Mouse (Mus musculus) kidney, embryonic 15.5 days (tissue): ENCODE measurements around the gene Kdm1a. TPM values are rescaled to one million over a fixed set of nuclear protein-coding genes. Genes with fewer than 3 reads are reported as not detected.

ENCODE experiments used
- ATAC-seq: fragments of 200-750 bp; cut with Nextera tagmentation; replicated peaks from 2 replicates; pipeline ENCODE4 v1.8.0; 2017; ENCODE audit warnings: moderate TSS enrichment; ENCODE audit not compliant: low FRiP score
- H3K27ac ChIP-seq: fragments of 300-500 bp; sonication (generic); 2 replicates; pipeline ENCODE4 v1.5.1; 2015; ENCODE audit warnings: mild to moderate bottlenecking, inconsistent platforms
- H3K27me3 ChIP-seq: fragments of 300-500 bp; sonication (generic); 2 replicates; pipeline ENCODE4 v1.6.1; 2015; ENCODE audit warnings: inconsistent platforms
- H3K36me3 ChIP-seq: fragments of 300-500 bp; sonication (generic); 2 replicates; pipeline ENCODE4 v1.6.1; 2015; ENCODE audit warnings: inconsistent platforms
- H3K4me1 ChIP-seq: fragments of 300-500 bp; sonication (generic); 2 replicates; pipeline ENCODE4 v1.6.1; 2015; ENCODE audit warnings: inconsistent platforms
- H3K4me2 ChIP-seq: fragments of 300-500 bp; sonication (generic); 2 replicates; pipeline ENCODE4 v1.6.1; 2015; ENCODE audit warnings: moderate library complexity, mild to moderate bottlenecking, inconsistent platforms
- H3K4me3 ChIP-seq: fragments of 300-500 bp; sonication (generic); replicated peaks from 2 replicates; pipeline ENCODE4 v1.5.1; 2015; ENCODE audit warnings: mild to moderate bottlenecking, inconsistent platforms
- H3K9ac ChIP-seq: fragments of 300-500 bp; sonication (generic); 2 replicates; pipeline ENCODE4 v1.6.1; 2015; ENCODE audit warnings: mild to moderate bottlenecking, inconsistent platforms
- H3K9me3 ChIP-seq: fragments of 300-500 bp; sonication (generic); replicated peaks from 2 replicates; pipeline ENCODE4 v1.6.1; 2016; ENCODE audit warnings: inconsistent platforms
- WGBS: fragments of 180-500 bp; shearing (Covaris S2); methylation state at CpG from one replicate; pipeline ENCODE4 v1.1.7; 2015; ENCODE audit warnings: mixed read lengths; 5-methylcytosine and 5-hydroxymethylcytosine counted together
- polyA plus RNA-seq: library from polyadenylated mRNA; unstranded; fragments of >200 nt; fragmentation: Nextera tagmentation; extraction: Ambion mirVana; gene quantifications from 2 replicates; pipeline ENCODE4 v1.2.1, GENCODE M21; 2015

The Kdm1a gene
- polyA plus RNA-seq, 1 experiment from 2014 or later, result 43.7 TPM

GRCm38 (mm10) chr4:136560270-136560991 is 42.1 kb downstream of the Kdm1a start:
- 85% methylated on average over 8 of the region's 8 CpGs for WGBS
- no peak overlapping the region for H3K27ac ChIP-seq
- H3K9ac ChIP-seq, result no peak overlapping the region
- no peak overlapping the region for H3K4me2 ChIP-seq
- no peak overlapping the region for H3K4me3 ChIP-seq
- H3K27me3 ChIP-seq, result no peaks in the 10 kb centered on the region
- ATAC-seq, result no peak
- no peaks in the 10 kb centered on the region for H3K9me3 ChIP-seq
- peaks cover 96% of the 10 kb centered on the region for H3K36me3 ChIP-seq
- H3K4me1 ChIP-seq, result no peaks in the 10 kb centered on the region

DNA sequence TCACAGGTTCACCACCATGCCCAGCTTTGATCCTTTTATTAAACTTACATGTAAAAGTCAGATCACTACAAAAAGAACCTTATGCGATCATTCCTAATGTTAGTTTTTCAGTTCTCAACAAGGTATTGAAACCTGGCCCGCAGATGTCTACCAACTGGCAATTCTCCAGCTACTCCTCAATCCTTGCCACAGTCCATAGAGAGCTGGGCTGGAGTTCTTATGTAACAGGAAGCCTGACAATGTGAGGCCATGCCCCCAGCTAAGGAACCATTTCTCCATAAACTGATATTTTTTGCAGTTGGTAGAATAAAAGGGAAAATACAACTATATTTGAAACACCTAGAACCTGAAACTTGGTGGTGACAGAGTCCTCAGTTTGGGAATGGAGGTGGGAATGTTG is 42.8 kb downstream of the Kdm1a start:
- H3K4me2 ChIP-seq, result no peak overlapping the region
- ATAC-seq, result no peak
- H3K4me3 ChIP-seq, result no peak overlapping the region
- no peak overlapping the region for H3K27ac ChIP-seq
- H3K4me1 ChIP-seq, result no peaks in the 10 kb centered on the region
- 95% methylated on average over 2 of the region's 2 CpGs for WGBS
- no peaks in the 10 kb centered on the region for H3K9me3 ChIP-seq
- H3K9ac ChIP-seq, result no peak overlapping the region
- H3K36me3 ChIP-seq, result peaks cover 95% of the 10 kb centered on the region
- H3K27me3 ChIP-seq, result no peaks in the 10 kb centered on the region

DNA sequence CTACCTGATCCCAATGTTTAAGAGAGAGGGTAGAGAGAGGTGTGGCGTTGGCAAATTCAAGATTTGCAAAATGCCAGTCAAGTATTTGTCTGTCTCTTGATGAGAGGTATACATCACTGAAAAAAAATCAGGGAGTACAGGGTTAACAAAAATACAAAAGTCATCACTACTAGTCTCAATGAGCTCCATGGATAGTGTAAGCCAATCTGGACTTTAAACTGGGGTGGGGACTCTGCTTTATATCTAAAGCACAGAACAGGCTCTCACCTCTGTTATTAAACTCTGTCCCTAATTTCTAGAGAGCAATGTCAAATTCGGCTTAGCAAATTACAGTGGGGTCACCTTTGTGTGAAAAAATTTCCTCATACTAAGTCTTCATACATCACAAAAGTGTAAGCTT is 44.9 kb downstream of the Kdm1a start:
- Histone ChIP-seq H3K9ac (no peak overlapping the region), H3K27me3 (no peaks in the 10 kb centered on the region), H3K9me3 (no peaks in the 10 kb centered on the region), H3K4me1 (no peaks in the 10 kb centered on the region), H3K27ac (no peak overlapping the region), H3K4me3 (no peak overlapping the region), H3K4me2 (no peak overlapping the region), H3K36me3 (peaks cover 94% of the 10 kb centered on the region)
- WGBS, result 85% methylated on average over 2 of the region's 2 CpGs
- ATAC-seq, result no peak

DNA sequence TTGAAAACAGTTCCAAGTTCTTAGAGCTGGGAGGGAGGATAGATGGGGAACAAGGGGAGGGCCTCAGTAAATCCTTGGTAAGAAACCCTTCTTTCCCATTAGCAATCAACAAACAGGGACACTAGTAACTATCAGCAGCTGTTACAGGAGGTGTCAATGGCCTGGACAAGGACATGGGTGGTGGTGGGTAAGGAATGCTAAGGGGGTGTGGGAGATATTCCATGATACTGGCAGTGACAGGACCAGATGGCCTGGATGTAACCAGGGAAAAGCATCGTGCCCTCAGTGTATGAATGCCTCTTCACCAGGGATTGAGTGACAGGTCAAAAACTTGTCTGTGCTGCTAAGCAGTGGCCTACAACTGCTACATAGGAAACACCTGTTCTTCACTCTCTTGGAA is 49.4 kb downstream of the Kdm1a start:
- Histone ChIP-seq H3K9me3 (no peaks in the 10 kb centered on the region), H3K9ac (no peak overlapping the region), H3K36me3 (peaks cover 95% of the 10 kb centered on the region), H3K27ac (no peak overlapping the region), H3K4me3 (no peak overlapping the region), H3K4me2 (no peak overlapping the region), H3K4me1 (peaks cover 3% of the 10 kb centered on the region; the same call in 1 of the 2 replicates), H3K27me3 (no peaks in the 10 kb centered on the region)
- WGBS, result 77% methylated on average over 1 of the region's 1 CpGs
- no peak for ATAC-seq

- Histone ChIP-seq H3K36me3 (peaks cover 99% of the 10 kb centered on the region), H3K4me2 (no peak overlapping the region), H3K4me1 (peaks cover 7% of the 10 kb centered on the region; the same call in 1 of the 2 replicates), H3K4me3 (no peak overlapping the region), H3K27me3 (no peaks in the 10 kb centered on the region), H3K27ac (0 out of 2 replicates have a peak overlapping the region, but pooled peaks have one; percentile 0), H3K9me3 (no peaks in the 10 kb centered on the region), H3K9ac (no peak overlapping the region)
- 89% methylated on average over 1 of the region's 1 CpGs for WGBS
- ATAC-seq, result no peak
These were observed 54.1 kb downstream of the Kdm1a start for GRCm38 (mm10) chr4:136548381-136548801.

DNA sequence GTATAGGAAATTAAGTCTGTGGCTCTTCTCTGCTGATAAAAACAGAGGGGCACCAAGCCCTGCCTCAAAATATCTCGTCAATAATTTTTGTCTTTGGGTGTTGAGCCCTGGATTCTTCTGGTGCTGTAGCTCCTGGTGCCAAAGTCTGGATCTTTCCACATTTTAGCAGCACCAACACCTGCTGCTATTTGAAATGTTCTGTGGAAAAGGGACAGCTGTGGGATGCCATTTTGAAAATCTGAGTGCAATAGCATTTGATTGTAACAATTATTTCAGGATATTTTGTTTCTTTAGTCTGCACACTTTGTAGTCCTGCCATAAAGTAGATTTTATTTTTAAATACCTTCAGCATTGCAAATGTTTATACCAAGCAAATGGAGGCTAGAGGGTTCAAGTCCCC is 54.8 kb downstream of the Kdm1a start:
- H3K4me1 ChIP-seq, result peaks cover 7% of the 10 kb centered on the region; the same call in 1 of the 2 replicates
- ATAC-seq, result no peak
- H3K36me3 ChIP-seq, result peaks cover 99% of the 10 kb centered on the region
- H3K4me2 ChIP-seq, result no peak overlapping the region
- 87% methylated on average over 1 of the region's 1 CpGs for WGBS
- no peak overlapping the region for H3K4me3 ChIP-seq
- no peak overlapping the region for H3K27ac ChIP-seq
- H3K27me3 ChIP-seq, result no peaks in the 10 kb centered on the region
- H3K9me3 ChIP-seq, result no peaks in the 10 kb centered on the region
- no peak overlapping the region for H3K9ac ChIP-seq

- H3K36me3 ChIP-seq, result peaks cover 99% of the 10 kb centered on the region
- no peak overlapping the region for H3K4me2 ChIP-seq
- 64% methylated on average over 3 of the region's 3 CpGs for WGBS
- H3K9me3 ChIP-seq, result no peaks in the 10 kb centered on the region
- no peak overlapping the region for H3K9ac ChIP-seq
- no peak overlapping the region for H3K27ac ChIP-seq
- H3K4me3 ChIP-seq, result no peak overlapping the region
- no peak for ATAC-seq
- no peaks in the 10 kb centered on the region for H3K27me3 ChIP-seq
- H3K4me1 ChIP-seq, result peaks cover 7% of the 10 kb centered on the region; the same call in 1 of the 2 replicates
These were observed 56.1 kb downstream of the Kdm1a start for GRCm38 (mm10) chr4:136546279-136547045.

GRCm38 (mm10) chr4:136545151-136545550 is 57.4 kb downstream of the Kdm1a start:
- Histone ChIP-seq H3K9ac (no peak overlapping the region), H3K27ac (no peak overlapping the region), H3K27me3 (no peaks in the 10 kb centered on the region), H3K36me3 (peaks cover 99% of the 10 kb centered on the region), H3K4me2 (no peak overlapping the region), H3K4me1 (peaks cover 7% of the 10 kb centered on the region; the same call in 1 of the 2 replicates), H3K4me3 (no peak overlapping the region), H3K9me3 (no peaks in the 10 kb centered on the region)
- WGBS, result 85% methylated on average over 3 of the region's 3 CpGs
- ATAC-seq, result no peak

DNA sequence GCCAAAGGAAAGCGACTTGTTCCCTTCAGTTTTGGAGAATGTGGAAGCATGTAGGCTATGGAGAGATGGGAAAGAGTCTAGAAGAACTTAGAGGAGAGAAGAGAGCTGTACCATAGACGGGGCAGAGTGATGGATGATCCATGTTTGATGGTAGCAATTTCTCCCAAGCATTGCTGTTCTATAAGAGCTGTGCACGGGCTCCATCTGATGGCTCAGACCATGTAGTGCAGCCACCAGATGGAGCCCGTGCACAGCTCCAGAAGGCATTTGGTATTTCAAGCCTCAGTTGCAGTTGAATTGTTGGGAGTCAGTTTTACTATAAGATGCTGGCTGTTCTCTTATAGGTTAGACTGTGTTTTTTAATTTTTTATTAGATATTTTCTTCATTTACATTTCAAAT is 76.1 kb downstream of the Kdm1a start:
- Histone ChIP-seq H3K9ac (no peak overlapping the region), H3K9me3 (no peaks in the 10 kb centered on the region), H3K4me1 (no peaks in the 10 kb centered on the region; the same call in 1 of the 2 replicates), H3K4me2 (no peak overlapping the region), H3K4me3 (no peak overlapping the region), H3K36me3 (peaks cover 20% of the 10 kb centered on the region), H3K27me3 (no peaks in the 10 kb centered on the region), H3K27ac (no peak overlapping the region)
- 0 out of 2 replicates have a peak, but pooled peaks have one; percentile 46 for ATAC-seq
- 22% methylated on average over 4 of the region's 4 CpGs for WGBS

DNA sequence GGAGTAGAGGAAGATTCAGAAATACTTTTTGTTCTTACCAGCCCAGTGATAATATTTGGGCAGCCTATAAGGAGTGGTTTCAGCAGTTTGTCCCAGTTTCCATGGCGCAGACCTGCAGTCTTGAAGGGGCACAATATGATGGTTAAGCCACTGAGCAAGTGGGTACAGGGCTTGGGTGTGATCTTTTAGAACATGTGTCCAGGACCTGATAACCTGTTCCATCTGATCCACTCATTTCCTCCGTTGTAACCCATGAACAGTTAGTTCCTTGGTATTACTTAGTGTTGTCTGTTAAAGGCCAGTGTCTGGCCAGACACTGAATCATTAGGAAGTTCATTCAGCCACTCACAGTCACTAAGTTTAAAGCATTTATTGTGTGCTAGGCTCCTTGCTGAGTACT is 78.2 kb downstream of the Kdm1a start:
- no peak overlapping the region for H3K4me2 ChIP-seq
- H3K36me3 ChIP-seq, result peaks cover 11% of the 10 kb centered on the region
- H3K27me3 ChIP-seq, result no peaks in the 10 kb centered on the region
- no peaks in the 10 kb centered on the region for H3K9me3 ChIP-seq
- no peak overlapping the region for H3K4me3 ChIP-seq
- H3K4me1 ChIP-seq, result no peaks in the 10 kb centered on the region; the same call in 1 of the 2 replicates
- no peak overlapping the region for H3K9ac ChIP-seq
- WGBS, result 82% methylated on average over 2 of the region's 2 CpGs
- ATAC-seq, result no peak
- H3K27ac ChIP-seq, result no peak overlapping the region

DNA sequence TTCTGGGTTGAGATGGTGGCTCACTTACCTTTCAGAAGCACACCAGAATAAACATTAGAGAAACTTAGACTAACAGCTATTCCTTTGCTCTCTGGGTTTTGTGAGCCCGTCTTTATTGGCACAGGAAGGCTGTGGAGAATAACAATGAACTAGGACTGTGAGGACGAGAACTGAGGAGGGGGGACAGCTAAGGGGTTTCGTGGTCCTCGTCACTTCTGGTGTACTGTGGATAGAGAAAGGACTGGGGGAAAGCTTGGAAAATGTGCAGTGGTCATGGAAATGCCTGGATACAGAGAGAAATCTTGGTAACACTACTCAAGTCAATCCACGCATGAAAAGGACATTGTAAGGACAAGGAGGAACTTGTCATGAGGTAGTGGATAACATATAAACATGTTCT is 80.6 kb downstream of the Kdm1a start:
- ATAC-seq, result no peak
- Histone ChIP-seq H3K9ac (no peak overlapping the region), H3K36me3 (peaks cover 8% of the 10 kb centered on the region; the same call in 1 of the 2 replicates), H3K4me2 (no peak overlapping the region), H3K27ac (no peak overlapping the region), H3K4me3 (no peak overlapping the region), H3K9me3 (no peaks in the 10 kb centered on the region), H3K27me3 (no peaks in the 10 kb centered on the region), H3K4me1 (no peaks in the 10 kb centered on the region; the same call in 1 of the 2 replicates)
- WGBS, result 82% methylated on average over 5 of the region's 5 CpGs

- peaks cover 8% of the 10 kb centered on the region; the same call in 1 of the 2 replicates for H3K36me3 ChIP-seq
- no peak overlapping the region for H3K27ac ChIP-seq
- no peaks in the 10 kb centered on the region for H3K9me3 ChIP-seq
- no peaks in the 10 kb centered on the region for H3K27me3 ChIP-seq
- no peak for ATAC-seq
- peaks cover 4% of the 10 kb centered on the region; the same call in 1 of the 2 replicates for H3K4me1 ChIP-seq
- no peak overlapping the region for H3K4me3 ChIP-seq
- no peak overlapping the region for H3K9ac ChIP-seq
- no peak overlapping the region for H3K4me2 ChIP-seq
These were observed 82.7 kb downstream of the Kdm1a start for GRCm38 (mm10) chr4:136519866-136520265.
